Mouse (Mus musculus) intestine, embryonic 14.5 days (tissue): ENCODE measurements at regions not wholly inside any gene's neighbourhood (a gene's known extent, or its start where the extent isn't known, plus 50 kb on each side); places are given as distances from the start of the nearest gene placed in this dataset.

ENCODE experiments used
- ATAC-seq: fragments of 200-750 bp; cut with Nextera tagmentation; replicated peaks from 2 replicates; pipeline ENCODE4 v1.8.0; 2017; ENCODE audit warnings: low read depth, moderate number of reproducible peaks, moderate TSS enrichment, moderate library complexity; ENCODE audit not compliant: low FRiP score, low TSS enrichment
- DNase-seq: peaks from one replicate; pipeline ENCODE4 v3.0.0-alpha.2; 2018; ENCODE audit warnings: low spot score
- H3K27ac ChIP-seq: fragments of 300-500 bp; sonication (generic); 2 replicates; pipeline ENCODE4 v1.5.1; 2014; ENCODE audit warnings: low read depth, mild to moderate bottlenecking, control low read depth
- H3K27me3 ChIP-seq: fragments of 300-500 bp; sonication (generic); replicated peaks from 2 replicates; pipeline ENCODE4 v1.6.1; 2014; ENCODE audit warnings: low read length, control low read depth; ENCODE audit not compliant: control insufficient read depth, insufficient read depth
- H3K36me3 ChIP-seq: fragments of 300-500 bp; sonication (generic); 2 replicates; pipeline ENCODE4 v1.6.1; 2014; ENCODE audit warnings: low read length, control low read depth; ENCODE audit not compliant: control insufficient read depth, insufficient read depth
- H3K4me1 ChIP-seq: fragments of 300-500 bp; sonication (generic); replicated peaks from 2 replicates; pipeline ENCODE4 v1.6.1; 2014; ENCODE audit warnings: low read length, control low read depth, mixed read lengths; ENCODE audit not compliant: control insufficient read depth, insufficient read depth
- H3K4me2 ChIP-seq: fragments of 300-500 bp; sonication (generic); 2 replicates; pipeline ENCODE4 v1.6.1; 2014; ENCODE audit warnings: low read length
- H3K4me3 ChIP-seq: fragments of 300-500 bp; sonication (generic); 2 replicates; pipeline ENCODE4 v1.5.1; 2014; ENCODE audit warnings: low read depth, low read length, control low read depth, mixed read lengths
- H3K9ac ChIP-seq: fragments of 300-500 bp; sonication (generic); 2 replicates; pipeline ENCODE4 v1.6.1; 2014; ENCODE audit warnings: mild to moderate bottlenecking, low read length
- H3K9me3 ChIP-seq: fragments of 300-500 bp; sonication (generic); 2 replicates; pipeline ENCODE4 v1.6.1; 2016; ENCODE audit warnings: low read length, control low read depth; ENCODE audit not compliant: control insufficient read depth
- WGBS: fragments of 180-500 bp; shearing (Covaris S2); extraction: QIAGEN DNeasy Blood & Tissue Kit; methylation state at CpG from one replicate; pipeline ENCODE4 v1.1.7; 2014; 5-methylcytosine and 5-hydroxymethylcytosine counted together

DNA sequence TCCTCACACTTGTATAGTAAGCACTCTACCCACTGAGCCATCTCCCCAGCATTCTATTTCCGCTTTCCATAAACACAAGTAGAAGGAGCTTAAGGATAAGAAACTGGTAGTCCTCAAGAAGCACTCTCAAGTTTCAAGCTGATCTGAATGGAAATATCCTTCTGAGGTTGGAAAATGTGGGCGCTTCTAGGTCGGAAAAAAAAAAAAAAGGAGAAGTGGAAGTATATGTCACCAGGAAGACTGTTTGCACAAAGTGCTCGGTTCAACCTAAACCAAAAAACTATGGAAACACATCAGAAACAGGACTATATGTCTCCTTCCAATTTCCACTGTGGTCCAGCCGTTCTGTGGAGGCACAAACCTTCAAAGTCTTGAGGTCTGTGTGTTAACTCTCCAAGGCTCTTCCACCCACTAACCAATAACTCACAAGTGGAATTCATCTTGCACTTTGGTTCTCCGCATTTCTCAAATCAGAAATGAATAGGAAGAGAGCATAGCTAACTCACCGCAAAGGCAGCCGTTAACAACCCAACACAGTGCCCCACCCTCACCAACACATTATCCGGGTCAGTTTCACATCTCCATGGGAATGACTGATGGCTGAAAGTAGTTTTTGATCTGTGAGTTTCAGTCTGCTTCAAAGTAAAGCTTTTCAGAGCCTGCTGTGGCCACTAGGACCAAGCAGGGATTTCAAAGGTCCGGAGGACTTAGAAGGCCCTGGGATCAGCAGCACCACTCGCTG is 455.8 kb downstream of the Wdr11 start:
- H3K9me3 ChIP-seq, result no peaks in the 10 kb centered on the region
- peak; percentile 40 for DNase-seq
- H3K27ac ChIP-seq, result no peak overlapping the region
- WGBS, result 68% methylated on average over 11 of the region's 11 CpGs
- no peaks in the 10 kb centered on the region for H3K36me3 ChIP-seq
- ATAC-seq, result no peak
- H3K4me3 ChIP-seq, result no peak overlapping the region
- H3K4me1 ChIP-seq, result peaks cover 26% of the 10 kb centered on the region
- no peak overlapping the region for H3K4me2 ChIP-seq
- H3K9ac ChIP-seq, result no peak overlapping the region
- no peaks in the 10 kb centered on the region for H3K27me3 ChIP-seq

DNA sequence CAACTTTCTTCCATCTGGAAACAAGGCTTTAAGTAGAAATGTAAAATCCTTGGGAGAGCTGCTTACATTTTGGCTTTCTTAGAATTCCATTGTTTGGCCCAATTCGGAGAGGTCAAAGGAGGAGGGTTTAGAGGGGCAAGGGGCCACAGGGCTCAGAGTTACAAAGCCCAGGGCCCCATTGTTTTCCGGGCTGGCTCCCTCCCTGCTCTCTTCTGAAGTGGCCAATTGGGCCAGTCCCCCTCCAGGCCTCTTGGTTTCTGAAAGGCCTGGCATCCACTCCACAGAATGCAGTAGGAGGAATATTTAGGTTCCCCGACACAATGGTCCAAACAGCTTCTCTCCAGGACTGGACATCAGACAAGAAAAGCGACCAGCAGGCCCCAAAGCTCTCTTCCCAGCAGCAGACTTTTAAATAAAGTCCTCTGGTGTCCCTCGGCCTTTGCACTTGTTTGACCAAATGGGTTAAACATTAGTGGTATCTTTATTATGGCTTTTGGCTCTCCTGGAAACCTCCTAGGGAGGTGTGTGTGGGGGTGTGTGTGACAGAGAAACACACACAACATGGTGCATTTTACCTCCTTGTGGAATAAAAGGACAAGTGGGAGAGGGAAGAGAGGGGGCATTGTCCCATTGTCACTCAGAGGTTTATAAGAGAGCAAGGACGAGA is 456.6 kb downstream of the Wdr11 start:
- Histone ChIP-seq H3K4me1 (peaks cover 25% of the 10 kb centered on the region), H3K27ac (no peak overlapping the region), H3K9ac (no peak overlapping the region), H3K27me3 (no peaks in the 10 kb centered on the region), H3K36me3 (no peaks in the 10 kb centered on the region), H3K4me3 (no peak overlapping the region), H3K9me3 (no peaks in the 10 kb centered on the region), H3K4me2 (no peak overlapping the region)
- DNase-seq, result peak; percentile 47
- ATAC-seq, result no peak
- 55% methylated on average over 6 of the region's 6 CpGs for WGBS

DNA sequence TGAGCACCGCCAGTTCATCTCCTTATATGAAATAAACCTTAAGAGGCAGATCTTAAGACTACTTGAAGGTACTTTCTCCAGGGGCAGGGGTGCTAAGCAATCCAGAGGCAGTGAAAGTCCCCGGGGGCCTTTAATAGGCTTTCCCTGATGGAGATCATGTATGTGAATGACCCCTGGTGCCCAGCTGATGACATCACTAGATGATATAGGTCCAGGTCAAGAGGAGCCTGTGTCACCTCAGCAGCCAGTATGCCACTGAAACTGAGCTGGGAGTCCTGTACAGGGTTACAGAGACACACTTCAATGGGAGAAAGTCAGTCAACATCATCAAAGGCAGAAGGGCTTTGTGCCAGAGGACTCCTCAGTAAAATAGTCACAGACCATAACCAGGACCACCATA is 457.8 kb downstream of the Wdr11 start:
- ATAC-seq (no peak), DNase-seq (peak; percentile 46)
- no peak overlapping the region for H3K4me2 ChIP-seq
- no peak overlapping the region for H3K27ac ChIP-seq
- WGBS, result 93% methylated on average over 2 of the region's 2 CpGs
- no peaks in the 10 kb centered on the region for H3K27me3 ChIP-seq
- no peak overlapping the region for H3K4me3 ChIP-seq
- H3K9ac ChIP-seq, result no peak overlapping the region
- no peaks in the 10 kb centered on the region for H3K9me3 ChIP-seq
- peaks cover 13% of the 10 kb centered on the region; the same call in 1 of the 2 replicates for H3K4me1 ChIP-seq
- H3K36me3 ChIP-seq, result no peaks in the 10 kb centered on the region

DNA sequence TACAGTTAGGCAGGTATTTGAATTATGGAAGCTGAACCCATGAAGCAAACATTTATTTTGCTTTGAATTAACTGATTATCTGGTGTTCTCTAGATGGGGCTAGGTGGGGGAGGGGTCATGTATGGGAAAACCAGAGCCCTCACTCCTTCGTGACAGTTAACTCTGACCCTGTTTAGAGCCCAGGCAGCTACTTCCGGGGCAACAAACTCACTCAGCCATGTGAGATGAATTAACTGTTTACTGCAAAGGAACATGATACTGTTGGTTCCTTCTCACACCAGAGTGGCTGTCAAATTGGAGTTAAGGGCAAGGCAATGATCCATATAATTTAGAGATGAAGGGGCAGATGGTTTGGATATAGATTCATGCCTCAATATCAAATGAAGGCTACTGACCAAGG is 458.5 kb downstream of the Wdr11 start:
- 15% methylated on average over 2 of the region's 2 CpGs for WGBS
- ATAC-seq (no peak), DNase-seq (peak; percentile 24)
- Histone ChIP-seq H3K36me3 (no peaks in the 10 kb centered on the region), H3K9ac (no peak overlapping the region), H3K9me3 (no peaks in the 10 kb centered on the region), H3K4me3 (no peak overlapping the region), H3K4me1 (peaks cover 12% of the 10 kb centered on the region; the same call in 1 of the 2 replicates), H3K4me2 (no peak overlapping the region), H3K27ac (no peak overlapping the region; the same call in 1 of the 2 replicates), H3K27me3 (no peaks in the 10 kb centered on the region)

DNA sequence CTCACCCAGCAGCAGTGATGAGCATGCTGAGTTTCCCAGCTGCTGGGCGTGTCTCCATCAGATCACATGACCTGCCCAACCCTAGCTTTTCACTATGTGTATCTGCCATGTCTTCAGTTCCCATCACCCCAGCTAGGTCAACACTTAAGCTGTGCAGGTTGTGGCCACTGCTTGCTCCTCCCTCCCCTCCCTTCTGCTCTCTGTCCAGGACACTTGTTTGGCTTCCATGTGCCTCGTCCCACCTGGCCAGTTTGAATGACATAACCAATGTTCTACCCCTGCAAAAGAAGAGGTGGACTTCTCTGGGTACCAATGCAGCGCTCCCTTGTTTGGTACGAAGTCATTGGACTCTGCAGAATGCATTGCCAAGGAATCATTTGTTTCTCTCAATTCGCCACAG is 460.7 kb downstream of the Wdr11 start:
- Histone ChIP-seq H3K36me3 (no peaks in the 10 kb centered on the region), H3K27me3 (no peaks in the 10 kb centered on the region), H3K27ac (no peak overlapping the region), H3K9me3 (no peaks in the 10 kb centered on the region), H3K4me1 (peaks cover 8% of the 10 kb centered on the region; the same call in 1 of the 2 replicates), H3K4me3 (no peak overlapping the region), H3K4me2 (no peak overlapping the region), H3K9ac (no peak overlapping the region)
- DNase-seq (no peak), ATAC-seq (no peak)
- 94% methylated on average over 5 of the region's 5 CpGs for WGBS

DNA sequence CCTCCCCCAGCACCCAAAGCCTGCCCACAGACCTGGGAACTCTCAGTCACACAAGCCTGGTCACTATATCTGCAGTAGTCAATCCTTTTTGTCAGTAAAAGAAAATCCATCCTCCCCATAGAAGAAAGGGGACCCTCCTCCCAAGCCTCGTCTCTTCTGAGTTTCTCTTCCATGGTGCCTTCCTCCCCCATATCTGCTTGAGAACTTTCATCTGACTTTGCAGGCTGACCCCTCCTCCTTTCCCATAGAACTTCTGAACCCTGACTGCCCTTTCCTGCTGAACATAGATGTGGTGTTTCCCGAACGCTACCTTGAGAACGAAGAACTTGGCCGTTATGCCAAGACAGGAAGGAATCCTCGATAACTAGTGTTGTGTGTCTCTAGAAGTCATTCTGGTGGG is 462.5 kb downstream of the Ate1 start:
- Histone ChIP-seq H3K4me2 (no peak overlapping the region), H3K4me3 (no peak overlapping the region), H3K27me3 (no peaks in the 10 kb centered on the region), H3K36me3 (no peaks in the 10 kb centered on the region), H3K9ac (no peak overlapping the region), H3K27ac (no peak overlapping the region), H3K4me1 (peaks cover 14% of the 10 kb centered on the region), H3K9me3 (no peaks in the 10 kb centered on the region)
- DNase-seq (no peak), ATAC-seq (no peak)
- 73% methylated on average over 6 of the region's 6 CpGs for WGBS

DNA sequence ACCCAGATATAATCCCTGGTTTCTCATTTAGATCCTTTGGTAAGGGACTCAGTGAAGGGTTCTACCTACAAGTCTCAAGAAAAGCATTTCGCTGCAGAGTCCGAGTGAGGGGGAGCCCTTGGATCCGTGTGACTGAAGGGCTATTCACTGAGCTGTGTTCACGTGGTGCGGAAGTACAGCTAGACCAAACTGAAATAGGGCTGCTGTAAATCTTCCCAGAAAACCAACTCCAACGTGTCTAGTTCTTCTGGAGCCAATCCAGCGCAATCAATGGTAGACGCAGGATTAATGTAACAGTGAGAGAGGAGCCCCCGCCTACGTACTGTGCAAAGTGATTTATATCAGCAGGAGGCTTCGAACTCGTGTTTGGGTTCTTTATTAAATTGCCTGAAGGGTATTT is 461.9 kb downstream of the Ate1 start:
- no peak overlapping the region for H3K4me3 ChIP-seq
- no peaks in the 10 kb centered on the region for H3K27me3 ChIP-seq
- WGBS, result 61% methylated on average over 12 of the region's 12 CpGs
- no peak for ATAC-seq
- DNase-seq, result no peak
- no peak overlapping the region for H3K4me2 ChIP-seq
- H3K9me3 ChIP-seq, result no peaks in the 10 kb centered on the region
- no peak overlapping the region for H3K27ac ChIP-seq
- no peaks in the 10 kb centered on the region for H3K36me3 ChIP-seq
- H3K4me1 ChIP-seq, result peaks cover 14% of the 10 kb centered on the region
- H3K9ac ChIP-seq, result no peak overlapping the region

DNA sequence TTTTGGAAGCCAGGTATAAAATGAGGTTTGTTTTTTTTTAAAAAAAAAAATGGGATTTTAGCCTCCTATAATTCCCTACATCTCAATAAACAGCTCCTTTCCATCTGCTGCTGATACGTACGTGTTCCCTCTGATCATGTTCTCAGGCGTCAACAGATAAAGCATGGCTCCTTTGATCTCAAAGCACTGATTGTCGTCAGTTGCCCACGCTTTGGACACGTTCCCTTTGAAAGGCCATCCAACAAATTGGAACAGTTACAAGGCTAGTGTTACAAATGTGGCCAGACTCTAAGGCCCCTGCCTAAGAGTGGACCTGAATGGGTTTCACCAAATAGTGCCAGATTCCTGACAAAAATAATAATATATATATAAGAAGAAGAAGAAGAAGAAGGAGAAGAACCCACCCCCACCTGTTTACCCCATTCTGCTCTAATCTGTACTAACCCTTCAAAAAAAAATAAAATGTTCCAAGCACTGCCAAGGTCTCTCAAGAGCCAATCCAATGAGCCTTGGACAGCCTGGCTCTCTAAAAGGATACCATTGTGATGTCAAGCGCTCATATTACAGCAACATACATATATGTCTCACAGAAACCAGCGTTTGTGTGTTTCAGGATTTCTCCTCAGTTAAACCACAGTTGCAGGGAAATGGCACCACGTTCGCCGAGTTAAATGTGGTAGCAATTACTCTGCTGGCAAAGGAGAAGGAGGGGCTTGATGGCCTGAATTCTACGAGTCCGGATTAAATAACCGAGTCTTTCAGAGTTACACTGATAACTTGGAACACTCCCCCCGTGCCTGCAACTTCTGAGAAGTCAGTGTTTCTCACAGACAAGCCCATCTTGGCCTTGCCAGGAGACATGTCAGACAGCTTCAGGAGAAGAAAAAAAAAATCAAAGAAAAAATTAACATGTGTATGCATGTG is 460.2 kb downstream of the Ate1 start:
- ATAC-seq (no peak), DNase-seq (no peak)
- 72% methylated on average over 15 of the region's 15 CpGs for WGBS
- no peaks in the 10 kb centered on the region for H3K27me3 ChIP-seq
- H3K4me1 ChIP-seq, result peaks cover 20% of the 10 kb centered on the region
- no peak overlapping the region for H3K9ac ChIP-seq
- no peak overlapping the region for H3K4me2 ChIP-seq
- no peak overlapping the region for H3K4me3 ChIP-seq
- no peaks in the 10 kb centered on the region for H3K9me3 ChIP-seq
- H3K27ac ChIP-seq, result no peak overlapping the region
- no peaks in the 10 kb centered on the region for H3K36me3 ChIP-seq
